Mouse (Mus musculus) stomach, postnatal 0 days (tissue): Measurements from ENCODE around the gene Aldh1l1. TPM values are rescaled to one million over a fixed set of nuclear protein-coding genes. Genes with fewer than 3 reads are reported as not detected.

ENCODE experiments used
- ATAC-seq: fragments of 200-750 bp; cut with Nextera tagmentation; 2 replicates; pipeline ENCODE4 v1.8.0; 2017; ENCODE audit not compliant: low FRiP score, low TSS enrichment
- DNase-seq: peaks from one replicate; pipeline ENCODE4 v3.0.0-alpha.2; 2016; ENCODE audit warnings: low spot score
- H3K27ac ChIP-seq: fragments of 300-500 bp; sonication (generic); replicated peaks from 2 replicates; pipeline ENCODE4 v1.5.1; 2014; ENCODE audit warnings: mild to moderate bottlenecking, control low read depth
- H3K27me3 ChIP-seq: fragments of 300-500 bp; sonication (generic); 2 replicates; pipeline ENCODE4 v1.6.1; 2014; ENCODE audit warnings: low read length; ENCODE audit not compliant: control insufficient read depth, insufficient read depth
- H3K36me3 ChIP-seq: fragments of 300-500 bp; sonication (generic); 2 replicates; pipeline ENCODE4 v1.6.1; 2014; ENCODE audit warnings: low read length, mixed read lengths; ENCODE audit not compliant: control insufficient read depth, insufficient read depth
- H3K4me1 ChIP-seq: fragments of 300-500 bp; sonication (generic); replicated peaks from 2 replicates; pipeline ENCODE4 v1.6.1; 2014; ENCODE audit warnings: antibody characterized with exemption; ENCODE audit not compliant: control insufficient read depth, insufficient read depth
- H3K4me2 ChIP-seq: fragments of 300-500 bp; sonication (generic); replicated peaks from 2 replicates; pipeline ENCODE4 v1.6.1; 2014; ENCODE audit warnings: low read depth, mild to moderate bottlenecking, control low read depth, moderate library complexity
- H3K4me3 ChIP-seq: fragments of 300-500 bp; sonication (generic); 2 replicates; pipeline ENCODE4 v1.5.1; 2014; ENCODE audit warnings: low read depth, low read length, control low read depth
- H3K9ac ChIP-seq: fragments of 300-500 bp; sonication (generic); 2 replicates; pipeline ENCODE4 v1.6.1; 2014; ENCODE audit warnings: mild to moderate bottlenecking, low read length, control low read depth, mixed read lengths
- H3K9me3 ChIP-seq: fragments of 300-500 bp; sonication (generic); 2 replicates; pipeline ENCODE4 v1.6.1; 2016; ENCODE audit warnings: low read length; ENCODE audit not compliant: control insufficient read depth
- CTCF ChIP-seq: IDR thresholded peaks from 2 replicates; pipeline ENCODE4 v1.5.1; 2016; ENCODE audit warnings: antibody characterized with exemption, low read depth, mild to moderate bottlenecking, moderate library complexity
- EP300 ChIP-seq: optimal IDR thresholded peaks from 2 replicates; pipeline ENCODE3; 2016; ENCODE audit warnings: antibody characterized with exemption
- WGBS: fragments of 180-500 bp; shearing (Covaris S2); extraction: QIAGEN DNeasy Blood & Tissue Kit; methylation state at CpG from one replicate; pipeline ENCODE4 v1.1.7; 2014; 5-methylcytosine and 5-hydroxymethylcytosine counted together
- polyA plus RNA-seq: library from polyadenylated mRNA; unstranded; fragments of >200 nt; fragmentation: Nextera tagmentation; extraction: Ambion mirVana; gene quantifications from 2 replicates; pipeline ENCODE4 v1.2.1, GENCODE M21; 2015

Aldh1l1 gene
- polyA plus RNA-seq, 1 experiment from 2014 or later: 6.6 TPM

GRCm38 (mm10) chr6:90648391-90648790 is 162.2 kb downstream of the Aldh1l1 start:
- Histone ChIP-seq H3K4me1 (no peaks in the 10 kb centered on the region), H3K36me3 (no peaks in the 10 kb centered on the region), H3K27me3 (no peaks in the 10 kb centered on the region), H3K9ac (no peak overlapping the region), H3K4me3 (no peak overlapping the region), H3K9me3 (no peaks in the 10 kb centered on the region), H3K27ac (no peak overlapping the region), H3K4me2 (no peak overlapping the region)
- WGBS: 97% methylated on average over 6 of the region's 6 CpGs
- DNase-seq (no peak), ATAC-seq (no peak)
- TF ChIP-seq EP300 (no peak), CTCF (no peak)

- no peaks in the 10 kb centered on the region for H3K27me3 ChIP-seq
- no peak for TF ChIP-seq EP300
- no peak for TF ChIP-seq CTCF
- H3K36me3 ChIP-seq: no peaks in the 10 kb centered on the region
- H3K9ac ChIP-seq: no peak overlapping the region
- no peak overlapping the region for H3K4me2 ChIP-seq
- no peak overlapping the region for H3K27ac ChIP-seq
- no peaks in the 10 kb centered on the region for H3K9me3 ChIP-seq
- no peaks in the 10 kb centered on the region for H3K4me1 ChIP-seq
- WGBS: 80% methylated on average over 4 of the region's 4 CpGs
- DNase-seq (no peak), ATAC-seq (no peak)
- no peak overlapping the region for H3K4me3 ChIP-seq
These were observed 163.1 kb downstream of the Aldh1l1 start for GRCm38 (mm10) chr6:90649279-90649678.

Other genes starting within 250 kb of the Aldh1l1 start
- gene Vmn1r54, start 240.1 kb upstream of the Aldh1l1 start, polyA plus RNA-seq: not detected in 2 replicates
- gene BC048671, start 185.2 kb upstream of the Aldh1l1 start, polyA plus RNA-seq: 0.28 and 0.33 TPM in 2 replicates
- gene Chst13, start 161.2 kb upstream of the Aldh1l1 start, polyA plus RNA-seq: 0.40 and 0.87 TPM in 2 replicates
- gene Uroc1, start 153.1 kb upstream of the Aldh1l1 start, polyA plus RNA-seq: 0.16 and 0.33 TPM in 2 replicates
- gene Zxdc, start 116.9 kb upstream of the Aldh1l1 start, polyA plus RNA-seq: 4.7 and 4.9 TPM in 2 replicates
- 0.30 and 0.34 TPM in 2 replicates for gene Cfap100, start 57.6 kb upstream of the Aldh1l1 start, polyA plus RNA-seq
- gene Klf15, start 23.9 kb upstream of the Aldh1l1 start, polyA plus RNA-seq: 4.1 and 4.2 TPM in 2 replicates
- gene Slc41a3, start 118.3 kb downstream of the Aldh1l1 start, polyA plus RNA-seq: 4.1 and 4.3 TPM in 2 replicates